Mouse (Mus musculus): ENCODE measurements around the gene Slc6a21.

DNA sequence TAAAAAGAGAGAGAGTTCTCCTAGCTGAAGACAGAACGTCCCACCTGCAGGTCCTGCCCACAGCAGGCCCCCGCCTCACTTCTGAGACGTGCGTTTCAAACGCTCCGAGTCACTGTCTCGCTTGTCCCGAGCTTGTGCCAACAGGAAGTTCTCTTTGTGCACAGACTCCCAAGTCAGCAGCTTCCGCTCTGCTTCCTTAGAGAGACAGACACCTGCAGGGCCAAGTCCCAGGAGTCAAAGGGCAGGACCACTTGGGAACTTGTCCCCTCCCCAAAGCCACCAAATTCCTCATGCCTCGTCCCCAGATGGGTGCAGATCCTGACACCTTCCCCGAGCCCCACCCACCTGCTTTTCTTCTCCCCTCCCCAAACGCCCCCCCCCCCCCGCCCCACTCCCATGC, 27.6 kb downstream of the Slc6a21 start:
- TF ChIP-seq CTCF (IDR thresholded peaks at IDR 0.05; ENCODE audit: low read depth, low read length), result no peak
- no peak for TF ChIP-seq TAL1 (conservative IDR thresholded peaks at IDR 0.05; ENCODE audit: low read depth, low read length)
